Mouse (Mus musculus) kidney, adult 2 months (tissue): Measurements from ENCODE around the gene Esr1.

Experiments used
- CTCF ChIP-seq: fragments of 200-500 bp; conservative IDR thresholded peaks from 2 replicates; pipeline ENCODE4 v1.5.1; 2011; ENCODE audit warnings: low read depth, mild to moderate bottlenecking, control low read depth, low read length, moderate library complexity, mixed read lengths; ENCODE audit not compliant: insufficient read depth, insufficient read length
- POLR2A ChIP-seq: fragments of 200-500 bp; IDR thresholded peaks from one replicate; pipeline ENCODE4 v1.6.1; 2011; ENCODE audit warnings: low read depth, low read length, control low read depth

DNA sequence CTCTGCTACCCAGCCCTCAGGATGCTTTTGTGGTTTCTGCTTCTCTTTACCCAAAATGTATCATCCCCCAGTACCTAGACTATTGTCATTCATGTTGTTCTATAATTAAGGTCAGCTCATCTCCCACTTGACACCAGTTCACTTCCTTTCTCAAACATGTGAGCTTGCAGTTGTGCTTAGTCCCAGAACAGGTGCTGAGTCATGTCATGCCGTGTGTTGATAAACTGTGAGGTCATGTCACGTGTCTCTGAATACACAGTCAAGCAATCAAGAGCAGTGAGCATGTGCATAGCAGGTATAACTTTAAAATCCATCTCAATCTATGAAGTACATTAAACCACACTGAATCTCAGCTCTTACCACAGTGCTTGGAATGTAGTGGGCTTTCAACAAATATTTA, 297.9 kb downstream of the Esr1 start:
- TF ChIP-seq POLR2A (no peak), CTCF (no peak)
